Mouse (Mus musculus): ENCODE data around the gene Il34.

DNA sequence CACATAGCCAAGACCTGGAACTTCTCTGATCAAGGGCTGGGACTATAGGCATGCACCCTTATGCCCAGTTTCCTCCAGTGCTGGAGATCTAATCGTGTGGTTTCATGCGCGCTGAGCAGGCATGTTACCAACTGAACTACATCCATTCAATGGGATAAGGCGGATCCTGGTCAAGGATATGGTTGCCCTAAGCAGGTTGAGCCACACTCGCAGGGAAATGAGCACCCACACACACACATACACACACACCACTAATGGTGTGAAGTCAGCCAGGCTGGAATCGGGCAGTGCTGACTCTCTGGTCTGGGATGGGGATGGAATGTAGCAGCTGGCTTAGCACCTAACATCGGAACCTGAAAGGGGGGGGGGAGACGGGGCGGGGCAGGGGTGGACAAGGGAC is 11.8 kb downstream of the Il34 start:
- TF ChIP-seq CEBPB (IDR thresholded peaks at IDR 0.05; ENCODE audit: low read depth) (no peak), CTCF (IDR thresholded peaks at IDR 0.05; ENCODE audit: control insufficient read depth, insufficient read depth, insufficient read length) (no peak)
